Mouse (Mus musculus) intestine, embryonic 16.5 days (tissue): ENCODE results near the gene Gpr85. TPM values are rescaled to one million over a fixed set of nuclear protein-coding genes. Genes with fewer than 3 reads are reported as not detected.

ENCODE experiments used
- ATAC-seq: fragments of 200-750 bp; cut with Nextera tagmentation; 2 replicates; pipeline ENCODE4 v1.8.0; 2017; ENCODE audit warnings: moderate TSS enrichment, moderate library complexity
- H3K27ac ChIP-seq: fragments of 300-500 bp; sonication (generic); 2 replicates; pipeline ENCODE4 v1.5.1; 2014; ENCODE audit warnings: mild to moderate bottlenecking, low read length
- H3K27me3 ChIP-seq: fragments of 300-500 bp; sonication (generic); replicated peaks from 2 replicates; pipeline ENCODE4 v1.6.1; 2014; ENCODE audit warnings: low read length, control low read depth, mixed read lengths; ENCODE audit not compliant: control insufficient read depth, insufficient read depth
- H3K36me3 ChIP-seq: fragments of 300-500 bp; sonication (generic); 2 replicates; pipeline ENCODE4 v1.6.1; 2014; ENCODE audit warnings: low read length, control low read depth; ENCODE audit not compliant: control insufficient read depth, insufficient read depth
- H3K4me1 ChIP-seq: fragments of 300-500 bp; sonication (generic); 2 replicates; pipeline ENCODE4 v1.6.1; 2014; ENCODE audit warnings: low read length, control low read depth, mixed read lengths; ENCODE audit not compliant: control insufficient read depth, insufficient read depth
- H3K4me2 ChIP-seq: fragments of 300-500 bp; sonication (generic); 2 replicates; pipeline ENCODE4 v1.6.1; 2014; ENCODE audit warnings: low read depth, low read length, control low read depth
- H3K4me3 ChIP-seq: fragments of 300-500 bp; sonication (generic); 2 replicates; pipeline ENCODE4 v1.5.1; 2014; ENCODE audit warnings: mild to moderate bottlenecking, low read length
- H3K9ac ChIP-seq: fragments of 300-500 bp; sonication (generic); 2 replicates; pipeline ENCODE4 v1.6.1; 2014; ENCODE audit warnings: low read depth, low read length
- H3K9me3 ChIP-seq: fragments of 300-500 bp; sonication (generic); 2 replicates; pipeline ENCODE4 v1.6.1; 2016; ENCODE audit warnings: low read length, control low read depth; ENCODE audit not compliant: control insufficient read depth
- WGBS: fragments of 180-500 bp; shearing (Covaris S2); extraction: QIAGEN DNeasy Blood & Tissue Kit; methylation state at CpG from one replicate; pipeline ENCODE4 v1.1.7; 2014; 5-methylcytosine and 5-hydroxymethylcytosine counted together
- polyA plus RNA-seq: library from polyadenylated mRNA; unstranded; fragments of >200 nt; fragmentation: Nextera tagmentation; extraction: Ambion mirVana; gene quantifications from 2 replicates; pipeline ENCODE4 v1.2.1, GENCODE M21; 2015

Gpr85 gene
- polyA plus RNA-seq, 1 experiment from 2014 or later, result 3.9 TPM

GRCm38 (mm10) chr6:13832770-13833169 is 7.0 kb downstream of the Gpr85 start:
- Histone ChIP-seq H3K9ac (no peak overlapping the region), H3K4me3 (no peak overlapping the region), H3K9me3 (no peaks in the 10 kb centered on the region), H3K36me3 (no peaks in the 10 kb centered on the region), H3K27ac (no peak overlapping the region), H3K4me1 (no peaks in the 10 kb centered on the region), H3K4me2 (no peak overlapping the region), H3K27me3 (no peaks in the 10 kb centered on the region)
- WGBS, result 71% methylated on average over 2 of the region's 2 CpGs
- no peak for ATAC-seq

- Histone ChIP-seq H3K9me3 (no peaks in the 10 kb centered on the region), H3K9ac (no peak overlapping the region), H3K27me3 (no peaks in the 10 kb centered on the region), H3K36me3 (no peaks in the 10 kb centered on the region), H3K4me3 (no peak overlapping the region), H3K4me2 (no peak overlapping the region), H3K27ac (no peak overlapping the region), H3K4me1 (no peaks in the 10 kb centered on the region)
- ATAC-seq, result no peak
- 71% methylated on average over 1 of the region's 1 CpGs for WGBS
These were observed 10.9 kb downstream of the Gpr85 start for GRCm38 (mm10) chr6:13828877-13829276.

GRCm38 (mm10) chr6:13816661-13817060 is 23.1 kb downstream of the Gpr85 start:
- Histone ChIP-seq H3K27ac (no peak overlapping the region), H3K27me3 (no peaks in the 10 kb centered on the region), H3K4me2 (no peak overlapping the region), H3K9me3 (no peaks in the 10 kb centered on the region), H3K4me3 (no peak overlapping the region), H3K36me3 (no peaks in the 10 kb centered on the region), H3K4me1 (peaks cover 3% of the 10 kb centered on the region; the same call in 1 of the 2 replicates), H3K9ac (no peak overlapping the region)
- peak; percentile 33; the same call in 1 of the 2 replicates for ATAC-seq

- 81% methylated on average over 4 of the region's 4 CpGs for WGBS
- ATAC-seq, result no peak
- Histone ChIP-seq H3K4me1 (peaks cover 3% of the 10 kb centered on the region; the same call in 1 of the 2 replicates), H3K4me3 (no peak overlapping the region), H3K4me2 (no peak overlapping the region), H3K27ac (no peak overlapping the region), H3K27me3 (no peaks in the 10 kb centered on the region), H3K9me3 (no peaks in the 10 kb centered on the region), H3K9ac (no peak overlapping the region), H3K36me3 (no peaks in the 10 kb centered on the region)
These were observed 27.6 kb downstream of the Gpr85 start for GRCm38 (mm10) chr6:13812157-13812556.

GRCm38 (mm10) chr6:13800071-13800470 is 39.7 kb downstream of the Gpr85 start:
- H3K36me3 ChIP-seq, result no peaks in the 10 kb centered on the region
- WGBS, result 40% methylated on average over 7 of the region's 7 CpGs
- no peak overlapping the region for H3K4me2 ChIP-seq
- peaks cover 2% of the 10 kb centered on the region; the same call in 1 of the 2 replicates for H3K4me1 ChIP-seq
- no peak overlapping the region for H3K4me3 ChIP-seq
- no peaks in the 10 kb centered on the region for H3K27me3 ChIP-seq
- no peak overlapping the region for H3K27ac ChIP-seq
- H3K9me3 ChIP-seq, result no peaks in the 10 kb centered on the region
- no peak overlapping the region for H3K9ac ChIP-seq
- no peak for ATAC-seq

- Histone ChIP-seq H3K4me2 (no peak overlapping the region), H3K9me3 (no peaks in the 10 kb centered on the region), H3K4me3 (no peak overlapping the region), H3K4me1 (peaks cover 2% of the 10 kb centered on the region; the same call in 1 of the 2 replicates), H3K27me3 (no peaks in the 10 kb centered on the region), H3K27ac (no peak overlapping the region), H3K36me3 (no peaks in the 10 kb centered on the region), H3K9ac (no peak overlapping the region)
- no peak for ATAC-seq
These were observed 42.4 kb downstream of the Gpr85 start for GRCm38 (mm10) chr6:13797389-13797788.

Other genes starting within 250 kb of the Gpr85 start
- gene Tmem168, start 231.8 kb downstream of the Gpr85 start, polyA plus RNA-seq, result 30.1 and 32.0 TPM in 2 replicates
- gene Bmt2, start 162.0 kb downstream of the Gpr85 start, polyA plus RNA-seq, result 4.6 and 9.2 TPM in 2 replicates
- gene 2610001J05Rik, start 31.6 kb upstream of the Gpr85 start, polyA plus RNA-seq, result 104 and 113 TPM in 2 replicates